Mouse (Mus musculus): ENCODE measurements at regions not wholly inside any gene's neighbourhood (a gene's known extent, or its start where the extent isn't known, plus 50 kb on each side); places are given as distances from the start of the nearest gene placed in this dataset.

GRCm38 (mm10) chr5:97656167-97656924, 199.5 kb upstream of the Gk2 start:
- no peak for DNase-seq (ENCODE audit: low read depth)

GRCm38 (mm10) chr5:97655266-97655665, 198.4 kb upstream of the Gk2 start:
- DNase-seq (ENCODE audit: low read depth): no peak

- DNase-seq (ENCODE audit: low read depth): no peak
These were observed 197.6 kb upstream of the Gk2 start for GRCm38 (mm10) chr5:97654414-97654813.

GRCm38 (mm10) chr5:97642251-97642650, 185.4 kb upstream of the Gk2 start:
- no peak for DNase-seq (ENCODE audit: low read depth)

- DNase-seq (ENCODE audit: low read depth): no peak
These were observed 184.8 kb upstream of the Gk2 start for GRCm38 (mm10) chr5:97641646-97642045.

- no peak for DNase-seq (ENCODE audit: low read depth)
These were observed 179.5 kb upstream of the Gk2 start for GRCm38 (mm10) chr5:97636357-97636756.

GRCm38 (mm10) chr5:97633766-97634165, 176.9 kb upstream of the Gk2 start:
- no peak for DNase-seq (ENCODE audit: low read depth)

GRCm38 (mm10) chr5:97632791-97633190, 176.0 kb upstream of the Gk2 start:
- DNase-seq (ENCODE audit: low read depth): no peak

GRCm38 (mm10) chr5:97625200-97625599, 168.4 kb upstream of the Gk2 start:
- DNase-seq (ENCODE audit: low read depth): no peak

- DNase-seq (ENCODE audit: low read depth): no peak
These were observed 163.1 kb upstream of the Gk2 start for GRCm38 (mm10) chr5:97619890-97620289.

- no peak for DNase-seq (ENCODE audit: low read depth)
These were observed 161.6 kb upstream of the Gk2 start for GRCm38 (mm10) chr5:97618411-97618810.

GRCm38 (mm10) chr5:97602176-97602575, 145.4 kb upstream of the Gk2 start:
- no peak for DNase-seq (ENCODE audit: low read depth)

GRCm38 (mm10) chr5:97601384-97601783, 144.6 kb upstream of the Gk2 start:
- DNase-seq (ENCODE audit: low read depth): no peak

GRCm38 (mm10) chr5:97598741-97599140, 141.9 kb upstream of the Gk2 start:
- no peak for DNase-seq (ENCODE audit: low read depth)

GRCm38 (mm10) chr5:97595916-97596315, 139.1 kb upstream of the Gk2 start:
- DNase-seq (ENCODE audit: low read depth): no peak

- no peak for DNase-seq (ENCODE audit: low read depth)
These were observed 137.3 kb upstream of the Gk2 start for GRCm38 (mm10) chr5:97594081-97594480.

- no peak for DNase-seq (ENCODE audit: low read depth)
These were observed 125.7 kb upstream of the Gk2 start for GRCm38 (mm10) chr5:97582509-97582908.

- no peak for DNase-seq (ENCODE audit: low read depth)
These were observed 108.7 kb upstream of the Gk2 start for GRCm38 (mm10) chr5:97565486-97565885.

GRCm38 (mm10) chr5:97563724-97564123, 106.9 kb upstream of the Gk2 start:
- no peak for DNase-seq (ENCODE audit: low read depth)

GRCm38 (mm10) chr5:97554274-97554673, 97.5 kb upstream of the Gk2 start:
- DNase-seq (ENCODE audit: low read depth): no peak

- DNase-seq (ENCODE audit: low read depth): peak; percentile 3
These were observed 96.3 kb upstream of the Gk2 start for GRCm38 (mm10) chr5:97553122-97553521.

GRCm38 (mm10) chr5:97537492-97538257, 80.9 kb upstream of the Gk2 start:
- DNase-seq (ENCODE audit: low read depth): no peak

- no peak for DNase-seq (ENCODE audit: low read depth)
These were observed 76.9 kb upstream of the Gk2 start for GRCm38 (mm10) chr5:97533733-97534132.

All from c-Kit-positive CD71-positive TER-119-negative erythroid progenitor cells, embryonic 14.5 days (primary cell).